Mouse (Mus musculus) liver, postnatal 0 days (tissue): Measurements from ENCODE around the gene Lpcat1.

Experiments
- CTCF ChIP-seq: sonication (generic); IDR thresholded peaks from 2 replicates; pipeline ENCODE4 v1.5.1; 2016; ENCODE audit warnings: antibody characterized with exemption, low read depth
- EP300 ChIP-seq: IDR thresholded peaks from 2 replicates; pipeline ENCODE4 v1.6.1; 2016; ENCODE audit warnings: antibody characterized with exemption, low read depth, mild to moderate bottlenecking

DNA sequence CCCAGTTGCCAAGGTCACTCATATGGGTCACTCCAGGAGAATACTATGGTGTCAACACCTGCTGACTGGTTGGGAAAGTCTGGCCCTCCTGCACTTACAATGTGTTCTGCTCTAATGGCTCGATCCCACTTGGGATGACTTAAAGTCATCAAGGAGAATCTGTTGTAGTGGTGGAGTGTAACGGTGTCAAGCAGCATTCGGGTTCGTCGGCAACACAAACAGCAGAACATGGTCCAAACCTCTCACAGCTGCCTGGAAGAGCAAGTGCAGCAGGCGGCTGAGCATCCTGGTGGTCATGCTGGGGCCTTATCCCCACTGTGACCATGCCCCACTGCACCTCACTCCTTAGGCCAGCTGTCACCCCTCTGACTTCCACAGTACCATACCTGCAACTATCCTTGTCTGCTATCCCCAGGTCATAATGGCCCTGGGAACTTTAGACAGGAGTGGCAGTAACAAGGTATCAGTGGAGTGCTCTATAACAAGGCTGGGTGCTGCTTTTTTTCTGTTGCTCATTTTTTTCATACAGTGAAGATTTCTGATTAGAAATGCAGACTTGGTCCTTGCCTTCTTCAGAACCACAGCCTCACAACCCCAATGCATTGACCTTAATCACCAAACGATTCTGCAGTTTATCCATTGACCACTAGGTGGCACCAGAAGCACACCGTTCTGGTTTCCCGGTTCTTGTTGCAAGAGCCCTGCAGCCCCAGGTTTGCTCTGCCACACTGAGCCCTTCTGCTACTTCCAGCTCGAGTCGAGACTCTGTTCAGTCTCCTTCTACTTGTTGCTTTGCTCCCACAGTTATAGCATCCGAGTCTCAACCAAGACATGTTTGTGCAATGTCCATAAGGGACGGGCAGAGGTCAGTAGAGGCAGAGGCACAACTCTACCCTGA, 46.0 kb downstream of the Lpcat1 start:
- TF ChIP-seq CTCF (peak; percentile 94), EP300 (no peak)
